Comparison of ENCODE assay signal across 13 mouse cellular contexts in the genomic region with DNA sequence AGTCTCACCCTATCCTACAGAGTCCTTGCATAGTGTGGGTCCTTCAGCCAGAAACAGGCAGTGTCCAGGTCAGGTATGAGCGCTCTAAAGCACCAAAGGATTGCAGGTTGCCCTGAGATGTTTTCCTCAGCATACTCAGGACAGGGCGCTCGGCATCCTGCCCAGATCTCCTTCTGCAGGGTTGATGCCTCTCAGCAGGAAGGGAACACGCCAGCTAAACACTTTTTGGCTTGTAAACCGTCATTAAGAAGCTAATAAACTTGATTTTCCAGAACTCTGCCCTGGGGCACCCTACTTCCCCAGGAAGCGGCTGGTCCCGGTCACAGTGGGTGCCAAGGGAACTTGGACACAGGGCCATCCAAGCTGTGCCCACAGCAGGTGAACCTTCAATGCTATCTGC. TPM values are rescaled to one million over a fixed set of nuclear protein-coding genes. Genes with fewer than 3 reads are reported as not detected.
DNase-seq lines count a peak whose midpoint lies in the region; ATAC-seq lines count a peak whose summit lies in the region.
"Had no signal": no experiment of that assay in that cellular context is flagged by ENCODE, and none has a peak within 500 bp of the region (broad histone marks: within the 10 kb centered on the region; RNA-seq: fewer than 3 reads in every experiment).

No protein-coding gene starts in this region.

- no peak overlapping the region for H3K27ac ChIP-seq in limb, embryonic 12.5 days
- H3K27ac ChIP-seq in limb, embryonic 10.5 days = no peak overlapping the region
- peak overlapping the region; percentile 97 for H3K27ac ChIP-seq in liver, embryonic 13.5 days
- peak overlapping the region; percentile 100 for H3K27ac ChIP-seq in macrophage

- peaks cover 78% of the 10 kb centered on the region for H3K4me1 ChIP-seq in limb, embryonic 12.5 days (replicated peaks)
- peaks cover 93% of the 10 kb centered on the region for H3K4me1 ChIP-seq in limb, embryonic 10.5 days
- peaks cover 98% of the 10 kb centered on the region for H3K4me1 ChIP-seq in liver, embryonic 13.5 days (replicated peaks)

- H3K27me3 ChIP-seq in limb, embryonic 12.5 days = peaks cover 20% of the 10 kb centered on the region
- peaks cover 31% of the 10 kb centered on the region for H3K27me3 ChIP-seq in limb, embryonic 10.5 days (ENCODE audit: low read depth, poor library complexity, severe bottlenecking)
- H3K27me3 ChIP-seq in liver, embryonic 13.5 days = no peaks in the 10 kb centered on the region

- no peak for ATAC-seq in limb, embryonic 12.5 days (ENCODE audit: insufficient number of reproducible peaks, insufficient read depth, low FRiP score, low TSS enrichment, low read depth)
- no peak for ATAC-seq in liver, embryonic 13.5 days (ENCODE audit: low read depth)

- no peaks in the 10 kb centered on the region for H3K36me3 ChIP-seq in limb, embryonic 12.5 days
- H3K36me3 ChIP-seq in limb, embryonic 10.5 days = no peaks in the 10 kb centered on the region
- no peaks in the 10 kb centered on the region for H3K36me3 ChIP-seq in liver, embryonic 13.5 days
- no peaks in the 10 kb centered on the region for H3K36me3 ChIP-seq in macrophage (ENCODE audit: inconsistent target)

- H3K9ac ChIP-seq in limb, embryonic 12.5 days (replicated peaks) = no peak overlapping the region
- peak overlapping the region; percentile 93 for H3K9ac ChIP-seq in liver, embryonic 13.5 days

- WGBS in limb, embryonic 12.5 days = 52% methylated on average over 7 of the region's 7 CpGs
- 78% methylated on average over 7 of the region's 7 CpGs for WGBS in limb, embryonic 10.5 days
- 88% methylated on average over 7 of the region's 7 CpGs for WGBS in liver, embryonic 13.5 days (ENCODE audit: insufficient replicate concordance)
- 82% methylated on average over 6 of the region's 7 CpGs for WGBS in macrophage (ENCODE audit: missing documents)

- H3K4me2 ChIP-seq in limb, embryonic 12.5 days = 0 out of 2 replicates have a peak overlapping the region, but pooled peaks have one; percentile 3
- H3K4me2 ChIP-seq in liver, embryonic 13.5 days = peak overlapping the region; percentile 94

- H3K4me3 ChIP-seq in limb, embryonic 12.5 days (replicated peaks) = no peak overlapping the region
- H3K4me3 ChIP-seq in limb, embryonic 10.5 days = no peak overlapping the region
- H3K4me3 ChIP-seq in liver, embryonic 13.5 days (replicated peaks) = peak overlapping the region; percentile 86; the same call in 1 of the 2 replicates
- H3K4me3 ChIP-seq in macrophage (ENCODE audit: inconsistent target) = no peak overlapping the region

- H3K79me2 ChIP-seq in macrophage (ENCODE audit: inconsistent target) = peaks cover 84% of the 10 kb centered on the region

- DNase-seq in limb, embryonic 10.5 days (ENCODE audit: low spot score) = no peak
- DNase-seq in cerebellum, postnatal 14 days = peak; percentile 81 to 83
- DNase-seq in liver, embryonic 13.5 days = no peak
- no peak for DNase-seq in layer of hippocampus, postnatal 10 days (ENCODE audit: low spot score in 2 of 2)
- no peak for DNase-seq in adrenal gland, adult 8-10 months
- DNase-seq: adrenal gland, postnatal 36 days; thymus, postnatal 4 days had no signal

- no peaks in the 10 kb centered on the region for H3K9me3 ChIP-seq in limb, embryonic 12.5 days
- H3K9me3 ChIP-seq in limb, embryonic 10.5 days (replicated peaks) = no peaks in the 10 kb centered on the region
- no peaks in the 10 kb centered on the region for H3K9me3 ChIP-seq in liver, embryonic 13.5 days (replicated peaks)

RNA-seq across cellular contexts. Expression of gene Rhbdf2, which starts 7.7 kb away (rescaled TPM):
- polyA plus RNA-seq in limb, embryonic 12.5 days (2016; fragmentation: Nextera tagmentation; extraction: Ambion mirVana) = 4.1 and 5.1 TPM in 2 replicates
- polyA plus RNA-seq in limb, embryonic 10.5 days (2016; fragmentation: Nextera tagmentation; extraction: Ambion mirVana) = 4.4 and 5.2 TPM in 2 replicates
- 5.8 and 6.6 TPM in 2 replicates for polyA plus RNA-seq in liver, embryonic 13.5 days (2015; fragmentation: Nextera tagmentation; extraction: Ambion mirVana)
- 100 to 1,000 TPM in 25 of 26 experiments, 10 to 100 TPM in 1; 94.6 to 827 (median 311) TPM for total RNA-seq in macrophage (2018; cell fraction: chromatin; rRNA removed)
- total RNA-seq in macrophage (2018; cell fraction: cytosol; rRNA removed) = 100 to 1,000 TPM in 2 of 26 experiments, 10 to 100 TPM in 24; 20.5 to 164 (median 49.9) TPM
- 100 to 1,000 TPM in 22 of 26 experiments, 10 to 100 TPM in 4; 71.5 to 628 (median 234) TPM for total RNA-seq in macrophage (2018; cell fraction: nucleus; rRNA removed)
- polyA plus RNA-seq in macrophage (2018) = 14.2 to 37.1 TPM (median 21.7 TPM) in 3 replicates
- total RNA-seq in layer of hippocampus, postnatal 10 days (2021) = 1 to 10 TPM in 1 of 2 experiments, under 1 TPM in 1; 0.94 to 1.5 TPM
- 10 to 100 TPM; 13.3 to 20.5 (median 15.0) TPM for total RNA-seq in adrenal gland, adult 8-10 months (2022)

RNA-seq across cellular contexts. Expression of gene Aanat, which starts 32.9 kb away (rescaled TPM):
- not detected in 2 replicates for polyA plus RNA-seq in limb, embryonic 12.5 days (2016; fragmentation: Nextera tagmentation; extraction: Ambion mirVana)
- polyA plus RNA-seq in limb, embryonic 10.5 days (2016; fragmentation: Nextera tagmentation; extraction: Ambion mirVana) = not detected in 2 replicates
- polyA plus RNA-seq in liver, embryonic 13.5 days (2015; fragmentation: Nextera tagmentation; extraction: Ambion mirVana) = not detected in 2 replicates
- 1 to 10 TPM in 1 of 26 experiments, under 1 TPM in 1, not detected in 24; 0.59 to 1.3 TPM for total RNA-seq in macrophage (2018; cell fraction: chromatin; rRNA removed)
- not detected for total RNA-seq in macrophage (2018; cell fraction: cytosol; rRNA removed)
- 1 to 10 TPM in 1 of 26 experiments, under 1 TPM in 2, not detected in 23; 0.47 to 7.2 (median 0.50) TPM for total RNA-seq in macrophage (2018; cell fraction: nucleus; rRNA removed)
- polyA plus RNA-seq in macrophage (2018) = not detected in 3 replicates
- total RNA-seq in layer of hippocampus, postnatal 10 days (2021) = under 1 TPM in 1 of 2 experiments, not detected in 1; 0.34 TPM
- total RNA-seq in adrenal gland, adult 8-10 months (2022) = not detected
- total RNA-seq: adrenal gland, postnatal 36 days; hematopoietic stem cell, adult 5-6 weeks; liver, adult 2 months had no signal
- polyA plus RNA-seq: embryonic facial prominence, embryonic 11.5 days; large intestine, adult 2 months; liver, adult 2 months had no signal

RNA-seq across cellular contexts. Expression of gene Prcd, which starts 34.2 kb away (rescaled TPM):
- 0.45 and 0.63 TPM in 2 replicates for polyA plus RNA-seq in limb, embryonic 12.5 days (2016; fragmentation: Nextera tagmentation; extraction: Ambion mirVana)
- 0.16 and 0.25 TPM in 2 replicates for polyA plus RNA-seq in limb, embryonic 10.5 days (2016; fragmentation: Nextera tagmentation; extraction: Ambion mirVana)
- polyA plus RNA-seq in liver, embryonic 13.5 days (2015; fragmentation: Nextera tagmentation; extraction: Ambion mirVana) = 0.31 and 0.33 TPM in 2 replicates
- total RNA-seq in macrophage (2018; cell fraction: chromatin; rRNA removed) = not detected
- not detected for total RNA-seq in macrophage (2018; cell fraction: cytosol; rRNA removed)
- not detected for total RNA-seq in macrophage (2018; cell fraction: nucleus; rRNA removed)
- polyA plus RNA-seq in macrophage (2018) = not detected in 3 replicates
- total RNA-seq in layer of hippocampus, postnatal 10 days (2021) = 1 to 10 TPM; 3.4 to 3.8 TPM
- 10 to 100 TPM; 16.6 to 27.2 (median 22.8) TPM for total RNA-seq in adrenal gland, adult 8-10 months (2022)
- total RNA-seq: liver, adult 2 months had no signal
- polyA plus RNA-seq: liver, adult 2 months had no signal

RNA-seq across cellular contexts. Expression of gene Cygb, which starts 35.0 kb away (rescaled TPM):
- polyA plus RNA-seq in limb, embryonic 12.5 days (2016; fragmentation: Nextera tagmentation; extraction: Ambion mirVana) = 3.1 and 3.6 TPM in 2 replicates
- polyA plus RNA-seq in limb, embryonic 10.5 days (2016; fragmentation: Nextera tagmentation; extraction: Ambion mirVana) = 2.7 and 5.8 TPM in 2 replicates
- 0.60 and 0.70 TPM in 2 replicates for polyA plus RNA-seq in liver, embryonic 13.5 days (2015; fragmentation: Nextera tagmentation; extraction: Ambion mirVana)
- under 1 TPM in 1 of 26 experiments, not detected in 25; 0.44 TPM for total RNA-seq in macrophage (2018; cell fraction: chromatin; rRNA removed)
- not detected for total RNA-seq in macrophage (2018; cell fraction: cytosol; rRNA removed)
- total RNA-seq in macrophage (2018; cell fraction: nucleus; rRNA removed) = not detected
- not detected in 3 replicates for polyA plus RNA-seq in macrophage (2018)
- 10 to 100 TPM; 33.0 to 42.3 TPM for total RNA-seq in layer of hippocampus, postnatal 10 days (2021)
- 10 to 100 TPM; 33.4 to 64.8 (median 48.2) TPM for total RNA-seq in adrenal gland, adult 8-10 months (2022)
- total RNA-seq: hematopoietic stem cell, adult 5-6 weeks had no signal

RNA-seq across cellular contexts. Expression of gene Ube2o, which starts 37.9 kb away (rescaled TPM):
- polyA plus RNA-seq in limb, embryonic 12.5 days (2016; fragmentation: Nextera tagmentation; extraction: Ambion mirVana) = 14.8 and 21.7 TPM in 2 replicates
- polyA plus RNA-seq in limb, embryonic 10.5 days (2016; fragmentation: Nextera tagmentation; extraction: Ambion mirVana) = 12.7 and 16.4 TPM in 2 replicates
- 17.5 and 22.1 TPM in 2 replicates for polyA plus RNA-seq in liver, embryonic 13.5 days (2015; fragmentation: Nextera tagmentation; extraction: Ambion mirVana)
- total RNA-seq in macrophage (2018; cell fraction: chromatin; rRNA removed) = 10 to 100 TPM in 25 of 26 experiments, 1 to 10 TPM in 1; 6.0 to 55.3 (median 13.9) TPM
- 10 to 100 TPM in 2 of 26 experiments, 1 to 10 TPM in 24; 4.5 to 11.4 (median 7.2) TPM for total RNA-seq in macrophage (2018; cell fraction: cytosol; rRNA removed)
- 10 to 100 TPM in 14 of 26 experiments, 1 to 10 TPM in 12; 6.1 to 19.8 (median 10.1) TPM for total RNA-seq in macrophage (2018; cell fraction: nucleus; rRNA removed)
- 4.4 to 9.2 TPM (median 5.4 TPM) in 3 replicates for polyA plus RNA-seq in macrophage (2018)
- 100 to 1,000 TPM; 115 to 118 TPM for total RNA-seq in layer of hippocampus, postnatal 10 days (2021)
- 10 to 100 TPM; 26.5 to 38.4 (median 33.9) TPM for total RNA-seq in adrenal gland, adult 8-10 months (2022)

Comparison
In these comparisons a context has a peak if more than half of its experiments do, and no peak if none do; other contexts are left out.
1. H3K27ac ChIP-seq: peak in liver, embryonic 13.5 days (single experiment) and macrophage (single experiment); none in limb, embryonic 12.5 days (single experiment) and limb, embryonic 10.5 days (single experiment).
2. DNase-seq: peak in cerebellum, postnatal 14 days (2 of 2); none in limb, embryonic 10.5 days (single experiment), liver, embryonic 13.5 days (single experiment), layer of hippocampus, postnatal 10 days (0 of 2) and adrenal gland, adult 8-10 months (single experiment).